Mouse (Mus musculus) natural killer cell, adult 2 months (primary cell): ENCODE results near the gene Phrf1.

Experiments used
- DNase-seq, 2 experiments: peaks; one replicate each; pipeline ENCODE4 v3.0.0; 2022; ENCODE audit warnings: low spot score in 2 of 2

Phrf1 gene

DNA sequence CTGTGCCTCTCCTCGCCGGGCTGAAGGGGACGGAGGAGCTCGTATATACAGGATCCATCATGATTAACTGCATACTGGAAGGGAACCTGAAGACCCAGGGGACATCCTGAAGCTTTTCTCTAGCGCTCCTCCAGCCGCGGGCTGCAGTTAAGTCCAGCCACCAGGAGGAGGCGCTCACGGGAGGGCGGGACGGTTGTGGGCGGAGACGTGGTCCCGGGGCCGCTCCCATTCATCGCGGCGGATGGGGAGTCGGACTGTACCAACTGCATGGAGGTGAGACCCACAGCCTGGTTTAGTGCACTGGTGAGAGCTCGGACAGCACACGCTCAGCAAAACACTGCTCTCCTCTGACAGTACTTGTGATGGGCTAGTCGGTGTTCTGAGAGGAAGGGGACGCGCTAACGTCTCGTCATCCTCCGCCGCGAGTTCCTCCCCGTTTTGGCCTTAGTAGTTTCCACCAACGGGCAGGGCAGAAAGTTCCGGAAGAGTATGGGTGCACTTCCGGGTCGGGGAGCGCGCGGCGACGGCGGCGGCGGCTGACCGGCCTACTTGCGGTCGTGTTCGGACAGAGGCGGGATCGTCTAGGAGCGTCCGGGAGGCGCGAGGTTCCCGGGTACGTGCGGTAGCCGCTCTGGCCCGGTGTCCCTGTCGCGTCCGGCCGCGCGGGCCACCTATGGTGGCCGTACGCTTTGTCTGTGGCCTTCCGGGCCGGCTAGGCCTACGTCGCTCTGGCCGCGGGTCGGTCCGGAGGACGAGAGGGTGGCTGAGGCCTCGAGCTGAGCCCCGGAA is at the start of gene Phrf1:
Phrf1 (plus strand) TSS at position 506 of the 789 bp plus-strand sequence.
- DNase-seq = peak; percentile 92 to 93

GRCm38 (mm10) chr7:141188194-141188593 is 40.4 kb upstream of the Phrf1 start:
- no peak for DNase-seq

GRCm38 (mm10) chr7:141188733-141189132 is 39.9 kb upstream of the Phrf1 start:
- DNase-seq = no peak

- DNase-seq = no peak
These were observed 38.4 kb upstream of the Phrf1 start for GRCm38 (mm10) chr7:141190220-141190619.

GRCm38 (mm10) chr7:141191036-141191435 is 37.5 kb upstream of the Phrf1 start:
- no peak for DNase-seq

DNA sequence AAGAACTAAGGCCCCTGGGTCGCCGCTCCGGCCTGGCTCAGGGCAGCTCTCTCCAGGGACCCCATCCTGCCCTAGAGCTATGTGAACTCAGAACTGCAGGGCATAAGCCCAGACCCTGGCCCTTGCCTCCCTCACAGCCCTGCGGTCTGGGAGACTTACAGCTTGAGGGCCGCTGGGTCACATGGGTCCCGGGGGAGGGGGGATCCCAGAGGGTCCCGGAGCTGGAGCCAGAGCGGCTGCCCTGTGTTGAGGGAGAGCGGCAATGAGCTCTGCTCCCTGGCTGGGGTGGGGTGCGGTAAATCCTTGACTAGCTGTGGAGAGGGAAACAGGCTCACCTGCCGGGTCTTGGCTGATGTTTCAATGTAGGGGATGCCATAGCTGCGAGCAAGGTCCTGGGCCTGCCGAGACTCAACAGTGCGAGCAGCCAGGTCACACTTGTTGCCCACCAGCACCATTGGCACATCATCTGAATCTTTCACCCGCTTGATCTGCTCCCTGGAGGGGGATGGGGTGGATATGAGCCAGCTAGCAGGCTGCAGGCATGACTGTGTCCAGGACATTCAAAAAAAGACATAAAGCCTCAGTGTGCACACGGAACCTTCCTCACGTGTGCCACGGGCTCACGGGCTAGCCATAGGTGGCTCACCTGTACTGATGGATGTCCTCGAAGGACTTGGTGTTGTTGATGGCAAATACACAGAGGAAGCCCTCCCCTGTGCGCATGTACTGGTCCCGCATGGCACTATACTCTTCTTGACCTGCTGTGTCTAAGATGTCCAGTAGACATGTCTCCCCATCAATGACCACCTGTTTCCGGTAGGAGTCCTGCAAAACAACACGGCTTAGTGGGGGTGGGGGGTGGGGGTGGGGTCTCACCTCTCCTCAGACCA is 36.5 kb upstream of the Phrf1 start:
- DNase-seq = no peak

- no peak for DNase-seq
These were observed 35.7 kb upstream of the Phrf1 start for GRCm38 (mm10) chr7:141192776-141193347.

- DNase-seq = peak in 1 of 2 experiments; percentile 29
These were observed 35.2 kb upstream of the Phrf1 start for GRCm38 (mm10) chr7:141193348-141193856.

DNA sequence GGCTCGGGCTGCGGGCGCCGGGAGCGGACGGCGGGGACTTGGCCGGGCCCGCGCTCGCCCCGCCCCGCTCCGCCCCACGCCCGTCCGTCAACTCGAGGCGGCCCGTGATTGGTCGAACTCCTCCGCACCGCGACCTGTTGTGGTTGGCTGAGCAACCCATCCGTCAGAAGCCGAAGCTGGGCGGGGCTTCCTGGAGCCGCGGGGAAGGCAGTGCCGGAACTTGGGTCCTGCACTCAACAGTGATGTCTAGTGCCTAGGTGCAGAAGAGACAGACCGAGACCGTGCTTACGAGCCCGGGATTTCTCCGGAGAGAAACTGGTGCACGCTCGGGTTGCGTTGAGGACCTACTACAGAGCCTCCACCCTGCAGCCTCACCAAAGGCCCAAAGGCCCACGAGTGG is 34.6 kb upstream of the Phrf1 start, which contains the start of the genes Hras and Lrrc56:
Hras (minus strand) TSS at position 58 of the 400 bp plus-strand sequence.
Lrrc56 (plus strand) TSS at position 210 of the 400 bp plus-strand sequence.
- DNase-seq = peak; percentile 95 to 96

- DNase-seq = no peak
These were observed 34.2 kb upstream of the Phrf1 start for GRCm38 (mm10) chr7:141194409-141194808.

DNA sequence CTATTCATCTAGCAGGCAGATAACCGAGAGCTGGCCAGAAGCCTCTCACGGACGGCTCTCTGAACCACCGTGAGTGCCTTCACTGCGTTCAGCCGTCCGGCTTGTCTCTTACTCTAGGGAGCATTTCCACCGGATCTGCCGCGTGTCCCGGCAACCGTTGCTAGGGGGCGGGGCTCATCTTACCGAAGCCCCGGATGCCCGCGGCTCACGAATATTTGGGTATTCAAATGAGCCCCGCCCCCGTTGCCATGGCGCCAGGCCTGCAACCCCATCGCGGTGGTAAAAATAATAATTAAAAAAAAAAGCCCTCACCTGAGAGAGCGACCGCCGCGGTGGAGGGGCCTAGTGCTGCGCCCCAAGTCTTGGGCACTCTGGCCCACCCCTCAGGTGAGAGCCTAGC is 33.8 kb upstream of the Phrf1 start:
- DNase-seq = peak; percentile 87 to 95

DNA sequence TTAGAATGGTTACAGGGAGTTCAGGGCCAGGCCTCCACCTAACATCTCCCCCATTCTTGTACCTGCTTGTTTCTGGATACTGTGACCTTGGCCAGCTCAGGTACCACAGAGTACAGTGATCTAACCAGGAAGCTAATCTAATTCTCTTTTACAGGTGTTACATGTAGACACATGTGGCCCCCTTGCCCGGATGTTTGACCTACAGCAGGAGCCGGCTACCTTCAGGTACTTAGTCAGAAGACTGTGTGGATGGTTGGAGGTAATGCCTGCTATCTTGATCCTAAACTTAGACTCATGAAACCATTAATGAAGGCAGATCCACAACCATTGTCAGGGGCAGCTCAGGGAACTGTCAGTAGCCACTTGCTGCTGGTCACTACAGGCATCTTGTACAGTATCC is 32.8 kb upstream of the Phrf1 start:
- DNase-seq = no peak

- DNase-seq = no peak
These were observed 31.8 kb upstream of the Phrf1 start for GRCm38 (mm10) chr7:141196619-141197282.

DNA sequence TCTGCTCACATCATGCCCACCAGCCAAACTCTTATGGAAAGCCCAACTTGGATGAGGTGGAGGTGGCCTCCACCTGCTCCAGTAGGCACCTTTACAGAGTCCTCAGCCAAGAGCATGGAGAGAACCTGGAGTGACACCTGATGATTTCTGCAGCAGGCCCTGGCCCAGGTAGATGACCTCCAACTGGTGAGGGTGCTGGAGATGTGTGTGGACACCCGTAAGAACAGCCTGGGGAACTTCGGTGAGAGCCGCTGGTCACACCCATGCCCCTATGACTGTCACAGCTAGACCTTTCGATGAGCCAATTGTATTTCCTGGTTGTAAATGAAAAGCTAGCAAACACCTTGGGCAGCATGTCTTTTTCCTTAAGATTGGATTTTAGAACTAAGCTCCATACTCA is 30.5 kb upstream of the Phrf1 start:
- no peak for DNase-seq

- DNase-seq = no peak
These were observed 24.0 kb upstream of the Phrf1 start for GRCm38 (mm10) chr7:141204546-141204945.

GRCm38 (mm10) chr7:141205504-141205903 is 23.1 kb upstream of the Phrf1 start:
- DNase-seq = no peak

DNA sequence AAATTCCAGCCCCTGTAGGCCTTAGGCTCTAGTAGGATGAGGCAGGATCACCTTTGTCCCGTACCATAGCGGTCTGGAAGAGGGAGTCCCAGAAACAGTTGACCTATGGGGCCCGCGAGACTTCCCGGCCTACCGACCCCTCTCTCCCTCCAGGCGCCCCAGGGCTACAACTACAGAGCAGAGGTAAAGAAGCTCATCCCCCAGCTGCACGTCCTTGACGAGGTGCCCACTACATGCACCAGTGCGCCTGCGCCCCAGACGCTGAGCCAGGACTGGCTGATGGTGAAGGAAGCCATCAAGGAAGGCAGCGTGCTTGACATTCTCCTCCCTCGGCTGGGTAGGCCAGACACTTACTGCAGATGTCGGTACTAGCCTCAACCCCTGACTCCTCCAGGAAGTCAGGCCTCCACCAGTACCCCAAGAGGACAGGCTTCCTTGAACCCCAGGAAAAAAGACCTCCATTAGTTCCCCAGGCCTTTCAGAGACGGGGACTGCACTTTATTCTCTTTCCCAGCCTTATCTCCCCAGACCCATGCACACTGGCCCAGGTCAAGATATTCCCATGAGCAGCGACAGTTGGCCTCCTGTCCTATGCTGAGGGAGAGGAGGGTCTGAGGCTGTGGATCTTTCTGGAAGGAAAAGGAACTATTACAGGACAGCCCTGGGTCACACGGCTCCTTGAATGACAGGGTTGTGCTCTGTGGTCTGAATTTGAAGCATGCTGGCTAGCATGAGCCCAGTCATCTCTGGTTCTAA is 22.2 kb upstream of the Phrf1 start:
- no peak for DNase-seq

DNA sequence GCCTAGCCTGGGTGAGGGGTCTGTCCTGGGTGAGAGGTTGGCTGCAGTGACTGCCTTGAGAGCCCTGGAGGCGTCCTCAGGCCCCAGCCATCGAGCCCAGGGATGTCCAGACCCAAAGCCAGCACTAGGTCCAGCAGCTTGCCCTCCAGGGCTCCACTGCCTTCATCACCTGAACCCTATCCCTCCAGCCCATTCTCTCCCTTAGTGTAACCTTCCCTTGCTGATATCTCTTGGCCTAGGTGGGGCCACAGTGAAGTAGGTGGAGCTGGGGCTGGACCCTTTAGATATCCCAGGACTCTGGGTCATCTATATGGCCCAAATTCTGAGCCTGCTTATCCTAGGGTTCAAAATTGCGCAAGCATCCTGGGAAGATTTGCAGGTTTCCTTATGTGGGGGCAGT is 19.1 kb upstream of the Phrf1 start:
- DNase-seq = no peak

DNA sequence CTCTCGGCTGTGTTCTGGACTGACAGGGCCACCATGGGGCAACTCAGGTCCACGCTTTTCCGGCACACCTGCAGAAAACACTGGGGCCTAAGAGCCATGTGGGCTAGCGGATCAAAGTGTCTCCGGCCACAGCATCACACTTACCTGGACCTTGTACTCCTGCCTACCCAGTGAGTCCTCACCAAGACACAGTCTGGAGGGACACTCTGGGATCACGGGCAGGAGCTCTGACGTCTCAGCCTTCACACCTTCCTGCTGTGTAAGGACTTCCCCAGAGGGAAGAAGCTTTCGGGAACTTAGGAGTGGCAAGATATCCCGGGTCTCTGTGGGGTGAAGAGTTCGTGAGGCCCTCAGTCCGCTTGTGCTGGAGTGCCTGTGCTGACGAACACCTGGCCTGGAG is 18.4 kb upstream of the Phrf1 start:
- DNase-seq = no peak

GRCm38 (mm10) chr7:141210606-141211131 is 17.9 kb upstream of the Phrf1 start:
- no peak for DNase-seq
